Mouse (Mus musculus) cerebellum, postnatal 25 days (tissue): ENCODE measurements around the gene Fstl1.

Experiments
- DNase-seq, 2 experiments: peaks; one replicate each; pipeline ENCODE4 v3.0.0; 2021; ENCODE audit warnings: mixed read lengths in 2 of 2

The Fstl1 gene

GRCm38 (mm10) chr16:37788367-37789014, 11.8 kb downstream of the Fstl1 start:
- peak in 1 of 2 experiments; percentile 54 for DNase-seq

- DNase-seq, result no peak
These were observed 12.3 kb downstream of the Fstl1 start for GRCm38 (mm10) chr16:37789015-37789381.

GRCm38 (mm10) chr16:37789394-37789920, 12.8 kb downstream of the Fstl1 start:
- DNase-seq, result peak; percentile 44 to 49

GRCm38 (mm10) chr16:37790008-37790780, 13.5 kb downstream of the Fstl1 start:
- DNase-seq, result no peak

- peak in 1 of 2 experiments; percentile 17 for DNase-seq
These were observed 14.1 kb downstream of the Fstl1 start for GRCm38 (mm10) chr16:37790781-37791175.

- DNase-seq, result no peak
These were observed 19.0 kb downstream of the Fstl1 start for GRCm38 (mm10) chr16:37795651-37796150.

- no peak for DNase-seq
These were observed 19.6 kb downstream of the Fstl1 start for GRCm38 (mm10) chr16:37796270-37796669.

GRCm38 (mm10) chr16:37801097-37801496, 24.4 kb downstream of the Fstl1 start:
- DNase-seq, result no peak

GRCm38 (mm10) chr16:37802686-37803295, 26.1 kb downstream of the Fstl1 start:
- DNase-seq, result no peak

GRCm38 (mm10) chr16:37803387-37803950, 26.8 kb downstream of the Fstl1 start:
- peak in 1 of 2 experiments; percentile 41 for DNase-seq

- no peak for DNase-seq
These were observed 29.2 kb downstream of the Fstl1 start for GRCm38 (mm10) chr16:37805746-37806495.

GRCm38 (mm10) chr16:37807269-37807668, 30.6 kb downstream of the Fstl1 start:
- DNase-seq, result peak in 1 of 2 experiments; percentile 34

GRCm38 (mm10) chr16:37808866-37809622, 32.4 kb downstream of the Fstl1 start:
- DNase-seq, result no peak

- peak in 1 of 2 experiments; percentile 25 for DNase-seq
These were observed 32.9 kb downstream of the Fstl1 start for GRCm38 (mm10) chr16:37809623-37809992.

GRCm38 (mm10) chr16:37811874-37812273, 35.2 kb downstream of the Fstl1 start:
- peak; percentile 31 to 45 for DNase-seq

- peak; percentile 77 to 81 for DNase-seq
These were observed 35.8 kb downstream of the Fstl1 start for GRCm38 (mm10) chr16:37812474-37812886.

- DNase-seq, result no peak
These were observed 37.2 kb downstream of the Fstl1 start for GRCm38 (mm10) chr16:37813691-37814382.

GRCm38 (mm10) chr16:37814383-37814971, 37.8 kb downstream of the Fstl1 start:
- peak in 1 of 2 experiments; percentile 50 for DNase-seq

- no peak for DNase-seq
These were observed 41.3 kb downstream of the Fstl1 start for GRCm38 (mm10) chr16:37817986-37818385.

GRCm38 (mm10) chr16:37823949-37824348, 47.3 kb downstream of the Fstl1 start:
- DNase-seq, result peak; percentile 82 to 90
